Mouse (Mus musculus) G1E (cell line): ENCODE results near the gene Mad1l1.

Source experiments
- CTCF ChIP-seq: IDR thresholded peaks from 2 replicates; pipeline ENCODE4 v1.5.1; 2012; ENCODE audit warnings: low read depth, low read length, inconsistent platforms, mixed read lengths
- GATA1 ChIP-seq: IDR thresholded peaks from 2 replicates; pipeline ENCODE4 v1.6.1; 2012; ENCODE audit warnings: borderline replicate concordance, low read length, inconsistent platforms, mixed read lengths
- POLR2AphosphoS5 ChIP-seq: IDR thresholded peaks from 2 replicates; pipeline ENCODE4 v1.6.1; 2012; ENCODE audit warnings: low read depth, low read length, inconsistent platforms; ENCODE audit not compliant: insufficient replicate concordance
- TAL1 ChIP-seq: conservative IDR thresholded peaks from 2 replicates; pipeline ENCODE4 v1.6.1; 2012; ENCODE audit warnings: low read depth, low read length, inconsistent platforms, mixed read lengths

- no peak for TF ChIP-seq CTCF
- TF ChIP-seq GATA1: no peak
- TF ChIP-seq TAL1: no peak
- no peak for TF ChIP-seq POLR2AphosphoS5
These were observed 63.9 kb downstream of the Mad1l1 start for GRCm38 (mm10) chr5:140257439-140257838.
